Mouse (Mus musculus) left cerebral cortex, adult 9 months (tissue): ENCODE measurements at regions not wholly inside any gene's neighbourhood (a gene's known extent, or its start where the extent isn't known, plus 50 kb on each side); places are given as distances from the start of the nearest gene placed in this dataset.
"Not testable (repeated sequence)": the region's sequence is repeated elsewhere in the genome, so short reads cannot be mapped to it uniquely, and the experiment has no call there.

Experiments used
- DNase-seq, 2 experiments: peaks; one replicate each; pipeline ENCODE4 v3.0.0; 2022; ENCODE audit warnings: low spot score in 2 of 2

GRCm38 (mm10) chr2:116444163-116444562, 378.5 kb upstream of the Meis2 start:
- peak in 1 of 2 experiments; percentile 23 for DNase-seq

- DNase-seq: no peak
Measured at GRCm38 (mm10) chr2:116440252-116440651, 374.6 kb upstream of the Meis2 start.

GRCm38 (mm10) chr2:116433481-116433880, 367.8 kb upstream of the Meis2 start:
- no peak for DNase-seq

GRCm38 (mm10) chr2:116424131-116424530, 358.5 kb upstream of the Meis2 start:
- DNase-seq: no peak

GRCm38 (mm10) chr2:116417428-116418195, 352.0 kb upstream of the Meis2 start:
- DNase-seq: no peak

- no peak for DNase-seq
Measured at GRCm38 (mm10) chr2:116415742-116416141, 350.1 kb upstream of the Meis2 start.

- no peak for DNase-seq
Measured at GRCm38 (mm10) chr2:116402113-116402512, 336.5 kb upstream of the Meis2 start.

- no peak for DNase-seq
Measured at GRCm38 (mm10) chr2:116399966-116400365, 334.3 kb upstream of the Meis2 start.

GRCm38 (mm10) chr2:116368811-116369210, 303.2 kb upstream of the Meis2 start:
- DNase-seq: no peak

GRCm38 (mm10) chr2:116364136-116364535, 298.5 kb upstream of the Meis2 start:
- DNase-seq: peak; percentile 24 to 32

- DNase-seq: no peak
Measured at GRCm38 (mm10) chr2:116358145-116358544, 292.5 kb upstream of the Meis2 start.

GRCm38 (mm10) chr2:116348530-116348914, 282.9 kb upstream of the Meis2 start:
- no peak for DNase-seq

- no peak for DNase-seq
Measured at GRCm38 (mm10) chr2:116347827-116348529, 282.3 kb upstream of the Meis2 start.

GRCm38 (mm10) chr2:116331801-116332200, 266.2 kb upstream of the Meis2 start:
- no peak for DNase-seq

- DNase-seq: no peak
Measured at GRCm38 (mm10) chr2:116322039-116322770, 256.6 kb upstream of the Meis2 start.

- no peak for DNase-seq
Measured at GRCm38 (mm10) chr2:116299551-116299950, 233.9 kb upstream of the Meis2 start.

GRCm38 (mm10) chr2:116289886-116290285, 224.2 kb upstream of the Meis2 start:
- DNase-seq: no peak

GRCm38 (mm10) chr2:116243191-116243590, 177.6 kb upstream of the Meis2 start:
- DNase-seq: not testable (repeated sequence)

- peak; percentile 19 to 57 for DNase-seq
Measured at GRCm38 (mm10) chr2:116236731-116237130, 171.1 kb upstream of the Meis2 start.

GRCm38 (mm10) chr2:116232793-116233192, 167.2 kb upstream of the Meis2 start:
- no peak for DNase-seq

- DNase-seq: no peak
Measured at GRCm38 (mm10) chr2:116216418-116216817, 150.8 kb upstream of the Meis2 start.
